In genomic region chr1:36913806-36914205, GRCm38 (mm10) we compare ENCODE assay signal across 21 mouse cellular contexts. TPM values are rescaled to one million over a fixed set of nuclear protein-coding genes. Genes with fewer than 3 reads are reported as not detected.
A peak's percentile ranks its signal among the peaks of the same experiment; 100 is the strongest.
DNase-seq lines count a peak whose midpoint lies in the region; ATAC-seq and TF ChIP-seq lines count a peak whose summit lies in the region.
"Had no signal": no experiment of that assay in that cellular context is flagged by ENCODE, and none has a peak within 500 bp of the region (broad histone marks: within the 10 kb centered on the region; RNA-seq: fewer than 3 reads in every experiment).

No protein-coding gene starts in this region.

- H3K36me3 ChIP-seq in G1E (replicated peaks) = peaks cover 59% of the 10 kb centered on the region
- H3K36me3 ChIP-seq: embryonic facial prominence, embryonic 13.5 days; forebrain, embryonic 12.5 days; heart, embryonic 13.5 days; intestine, embryonic 15.5 days; lung, embryonic 15.5 days had no signal

- DNase-seq in 416B (ENCODE audit: low read depth) (peak; percentile 39), G1E (ENCODE audit: low spot score) (no peak)
- DNase-seq in right cerebral cortex, postnatal 10 days (ENCODE audit: low spot score in 2 of 2) = no peak
- no peak for DNase-seq in frontal cortex, adult 2 months (ENCODE audit: extremely low spot score in 1 of 2, low spot score in 1 of 2)
- DNase-seq: adrenal gland, postnatal 25 days; cerebellum, adult 11-12 months; cerebellum, postnatal 10 days; gastrocnemius, postnatal 10 days; right cerebral cortex, postnatal 25 days; spleen, adult 18-20 months; thymus, postnatal 14 days had no signal

- H3K9me3 ChIP-seq in G1E (replicated peaks) = no peaks in the 10 kb centered on the region
- H3K9me3 ChIP-seq: embryonic facial prominence, embryonic 13.5 days; forebrain, embryonic 12.5 days; heart, embryonic 13.5 days; intestine, embryonic 15.5 days; lung, embryonic 15.5 days had no signal

- H3K27me3 ChIP-seq in G1E (ENCODE audit: insufficient read depth, low read length) = no peaks in the 10 kb centered on the region
- H3K27me3 ChIP-seq: embryonic facial prominence, embryonic 13.5 days; forebrain, embryonic 12.5 days; heart, embryonic 13.5 days; intestine, embryonic 15.5 days; lung, embryonic 15.5 days had no signal

- H3K4me3 ChIP-seq in G1E (ENCODE audit: low read depth, low read length) = no peak overlapping the region
- H3K4me3 ChIP-seq: embryonic facial prominence, embryonic 13.5 days; erythroblast, embryonic 14.5 days; forebrain, embryonic 12.5 days; heart, embryonic 13.5 days; intestine, embryonic 15.5 days; left cerebral cortex, adult 2 months; lung, embryonic 15.5 days had no signal

- TF ChIP-seq CTCF in G1E (IDR thresholded peaks at IDR 0.05; ENCODE audit: low read depth, low read length) = no peak

- 0 out of 2 replicates have a peak, but pooled peaks have one; percentile 19 for ATAC-seq in G1E (ENCODE audit: extremely low read depth, insufficient number of reproducible peaks, low FRiP score, poor library complexity, severe bottlenecking)
- peak; percentile 8 to 53; a peak in 1 of 4 replicates for ATAC-seq in hematopoietic stem cell, adult 5-6 weeks (replicated peaks in 1 of 2; ENCODE audit: insufficient read depth in 1 of 2, low FRiP score in 2 of 2, low TSS enrichment in 1 of 2, low read depth in 1 of 2, poor library complexity in 2 of 2, severe bottlenecking in 2 of 2)
- ATAC-seq in megakaryocyte progenitor cell, adult 5-6 weeks (replicated peaks; ENCODE audit: poor library complexity) = peak; percentile 27
- no peak for ATAC-seq in frontal cortex, adult (ENCODE audit: low TSS enrichment)

- peaks cover 89% of the 10 kb centered on the region for H3K4me1 ChIP-seq in G1E (ENCODE audit: insufficient read depth, low read depth, low read length)

RNA-seq across cellular contexts. Expression of gene Tmem131, which starts 29.7 kb away (rescaled TPM):
- total RNA-seq in G1E (2014; fragmentation: Nextera tagmentation) = 298 and 313 TPM in 2 replicates
- 50.2 and 51.0 TPM in 2 replicates for total RNA-seq in G1E (2017)
- polyA plus RNA-seq in G1E (2012) = 98.2 and 108 TPM in 2 replicates
- 18.3 and 19.0 TPM in 2 replicates for total RNA-seq in hematopoietic stem cell, adult 5-6 weeks (2017)
- 48.5 and 52.7 TPM in 2 replicates for total RNA-seq in megakaryocyte progenitor cell, adult 5-6 weeks (2015)
- total RNA-seq in megakaryocyte progenitor cell, adult 5-6 weeks (2017) = 13.5 and 16.6 TPM in 2 replicates
- 42.4 and 44.8 TPM in 2 replicates for polyA plus RNA-seq in frontal cortex, adult 2 months (2012; rRNA removed)
